Mouse (Mus musculus): ENCODE results near the gene Mrpl11. TPM values are rescaled to one million over a fixed set of nuclear protein-coding genes. Genes with fewer than 3 reads are reported as not detected.
"Not testable (repeated sequence)": the region's sequence is repeated elsewhere in the genome, so short reads cannot be mapped to it uniquely, and the experiment has no call there.

The Mrpl11 gene
- polyA plus RNA-seq, 1 experiment from 2014 or later, result 137 TPM

GRCm38 (mm10) chr19:4992371-4992770 lies 30.4 kb downstream of the Mrpl11 start:
- ATAC-seq (replicated peaks; ENCODE audit: low FRiP score, low read depth) (no peak), DNase-seq (ENCODE audit: low spot score) (peak; percentile 12)
- Histone ChIP-seq H3K9me3 (replicated peaks; ENCODE audit: low read length) (no peaks in the 10 kb centered on the region), H3K27me3 (ENCODE audit: insufficient read depth, low read length) (peaks cover 20% of the 10 kb centered on the region), H3K4me1 (replicated peaks; ENCODE audit: insufficient read depth, low read length) (no peaks in the 10 kb centered on the region), H3K4me2 (ENCODE audit: low read length) (no peak overlapping the region), H3K4me3 (replicated peaks; ENCODE audit: low read depth, low read length) (no peak overlapping the region), H3K36me3 (ENCODE audit: insufficient read depth, low read length) (no peaks in the 10 kb centered on the region), H3K9ac (ENCODE audit: low read depth, low read length) (no peak overlapping the region), H3K27ac (no peak overlapping the region)
- TF ChIP-seq CTCF (IDR thresholded peaks at IDR 0.05; ENCODE audit: low read depth), result no peak
- WGBS, result 16% methylated on average over 8 of the region's 8 CpGs

- Histone ChIP-seq H3K36me3 (ENCODE audit: insufficient read depth, low read length) (no peaks in the 10 kb centered on the region), H3K9me3 (replicated peaks; ENCODE audit: low read length) (no peaks in the 10 kb centered on the region), H3K4me2 (ENCODE audit: low read length) (no peak overlapping the region), H3K27ac (no peak overlapping the region), H3K4me3 (replicated peaks; ENCODE audit: low read depth, low read length) (no peak overlapping the region), H3K4me1 (replicated peaks; ENCODE audit: insufficient read depth, low read length) (no peaks in the 10 kb centered on the region), H3K27me3 (ENCODE audit: insufficient read depth, low read length) (peaks cover 20% of the 10 kb centered on the region), H3K9ac (ENCODE audit: low read depth, low read length) (no peak overlapping the region)
- WGBS, result 2% methylated on average over 9 of the region's 9 CpGs
- ATAC-seq (replicated peaks; ENCODE audit: low FRiP score, low read depth) (no peak), DNase-seq (ENCODE audit: low spot score) (peak; percentile 31)
- TF ChIP-seq CTCF (IDR thresholded peaks at IDR 0.05; ENCODE audit: low read depth), result no peak
Observed at GRCm38 (mm10) chr19:4992904-4993303, 31.0 kb downstream of the Mrpl11 start.

GRCm38 (mm10) chr19:4994043-4994442 lies 32.1 kb downstream of the Mrpl11 start:
- Histone ChIP-seq H3K9ac (ENCODE audit: low read depth, low read length) (no peak overlapping the region), H3K36me3 (ENCODE audit: insufficient read depth, low read length) (no peaks in the 10 kb centered on the region), H3K27ac (no peak overlapping the region), H3K4me2 (ENCODE audit: low read length) (no peak overlapping the region), H3K4me1 (replicated peaks; ENCODE audit: insufficient read depth, low read length) (no peaks in the 10 kb centered on the region), H3K9me3 (replicated peaks; ENCODE audit: low read length) (no peaks in the 10 kb centered on the region), H3K4me3 (replicated peaks; ENCODE audit: low read depth, low read length) (no peak overlapping the region), H3K27me3 (ENCODE audit: insufficient read depth, low read length) (peaks cover 20% of the 10 kb centered on the region)
- DNase-seq (ENCODE audit: low spot score), result no peak
- TF ChIP-seq CTCF (IDR thresholded peaks at IDR 0.05; ENCODE audit: low read depth), result no peak
- no peak for ATAC-seq (replicated peaks; ENCODE audit: low FRiP score, low read depth)
- 63% methylated on average over 5 of the region's 5 CpGs for WGBS

GRCm38 (mm10) chr19:4999445-5000140 lies 37.6 kb downstream of the Mrpl11 start:
- Histone ChIP-seq H3K9ac (ENCODE audit: low read depth, low read length) (no peak overlapping the region), H3K9me3 (replicated peaks; ENCODE audit: low read length) (no peaks in the 10 kb centered on the region), H3K36me3 (ENCODE audit: insufficient read depth, low read length) (no peaks in the 10 kb centered on the region), H3K4me3 (replicated peaks; ENCODE audit: low read depth, low read length) (no peak overlapping the region), H3K4me2 (ENCODE audit: low read length) (no peak overlapping the region), H3K4me1 (replicated peaks; ENCODE audit: insufficient read depth, low read length) (no peaks in the 10 kb centered on the region), H3K27me3 (ENCODE audit: insufficient read depth, low read length) (no peaks in the 10 kb centered on the region), H3K27ac (no peak overlapping the region)
- 63% methylated on average over 6 of the region's 6 CpGs for WGBS
- no peak for TF ChIP-seq CTCF (IDR thresholded peaks at IDR 0.05; ENCODE audit: low read depth)
- DNase-seq (ENCODE audit: low spot score), result no peak
- ATAC-seq (replicated peaks; ENCODE audit: low FRiP score, low read depth), result no peak

- DNase-seq (ENCODE audit: low spot score) (peak; percentile 87), ATAC-seq (replicated peaks; ENCODE audit: low FRiP score, low read depth) (peak; percentile 72; the same call in 1 of the 2 replicates)
- WGBS, result under 1% methylated on average over 39 of the region's 39 CpGs
- Histone ChIP-seq H3K4me2 (ENCODE audit: low read length) (peak overlapping the region; percentile 35), H3K27ac (no peak overlapping the region), H3K4me1 (replicated peaks; ENCODE audit: insufficient read depth, low read length) (no peaks in the 10 kb centered on the region), H3K4me3 (replicated peaks; ENCODE audit: low read depth, low read length) (no peak overlapping the region), H3K27me3 (ENCODE audit: insufficient read depth, low read length) (no peaks in the 10 kb centered on the region), H3K9me3 (replicated peaks; ENCODE audit: low read length) (no peaks in the 10 kb centered on the region), H3K9ac (ENCODE audit: low read depth, low read length) (no peak overlapping the region), H3K36me3 (ENCODE audit: insufficient read depth, low read length) (no peaks in the 10 kb centered on the region)
- TF ChIP-seq CTCF (IDR thresholded peaks at IDR 0.05; ENCODE audit: low read depth), result peak; percentile 91
Observed at GRCm38 (mm10) chr19:5001666-5002406, 39.9 kb downstream of the Mrpl11 start.

- not testable (repeated sequence) for H3K4me3 ChIP-seq (replicated peaks; ENCODE audit: low read depth, low read length); H3K27ac ChIP-seq; DNase-seq (ENCODE audit: low spot score); H3K9me3 ChIP-seq (replicated peaks; ENCODE audit: low read length); H3K4me1 ChIP-seq (replicated peaks; ENCODE audit: insufficient read depth, low read length); H3K36me3 ChIP-seq (ENCODE audit: insufficient read depth, low read length); ATAC-seq (replicated peaks; ENCODE audit: low FRiP score, low read depth); H3K27me3 ChIP-seq (ENCODE audit: insufficient read depth, low read length); H3K4me2 ChIP-seq (ENCODE audit: low read length); H3K9ac ChIP-seq (ENCODE audit: low read depth, low read length)
- 47% methylated on average over 2 of the region's 2 CpGs for WGBS
- TF ChIP-seq CTCF (IDR thresholded peaks at IDR 0.05; ENCODE audit: low read depth), result peak; percentile 38; the same call in 1 of the 2 replicates
Observed at GRCm38 (mm10) chr19:5003644-5004043, 41.7 kb downstream of the Mrpl11 start.

Data from kidney, postnatal 0 days (tissue).